Mouse (Mus musculus) small intestine, adult 2 months (tissue): ENCODE results near the gene Tmed6. TPM values are rescaled to one million over a fixed set of nuclear protein-coding genes. Genes with fewer than 3 reads are reported as not detected.

Source experiments
- H3K27ac ChIP-seq: fragments of 200-500 bp; 2 replicates; pipeline ENCODE4 v1.5.1; 2012; ENCODE audit warnings: low read depth, low read length, control low read depth, inconsistent platforms; ENCODE audit not compliant: insufficient read depth
- H3K27me3 ChIP-seq: fragments of 200-500 bp; 2 replicates; pipeline ENCODE4 v1.6.1; 2012; ENCODE audit warnings: mild to moderate bottlenecking, moderate library complexity, low read length, inconsistent platforms; ENCODE audit not compliant: control insufficient read depth, insufficient read depth
- H3K36me3 ChIP-seq: fragments of 200-500 bp; 2 replicates; pipeline ENCODE4 v1.6.1; 2012; ENCODE audit warnings: mild to moderate bottlenecking, low read length, control low read depth, inconsistent platforms; ENCODE audit not compliant: control insufficient read depth, insufficient read depth
- H3K4me1 ChIP-seq: fragments of 200-500 bp; 2 replicates; pipeline ENCODE4 v1.6.1; 2012; ENCODE audit warnings: low read length, inconsistent platforms, mixed read lengths; ENCODE audit not compliant: control insufficient read depth, insufficient read depth, insufficient read length
- H3K4me3 ChIP-seq: fragments of 200-500 bp; 2 replicates; pipeline ENCODE4 v1.5.1; 2012; ENCODE audit warnings: low read depth, mild to moderate bottlenecking, control low read depth, inconsistent platforms, low read length, moderate library complexity
- CTCF ChIP-seq: fragments of 200-500 bp; IDR thresholded peaks from 2 replicates; pipeline ENCODE4 v1.5.1; 2012; ENCODE audit warnings: low read depth, mild to moderate bottlenecking, control low read depth, inconsistent platforms, low read length, moderate library complexity, mixed read lengths; ENCODE audit not compliant: insufficient replicate concordance, insufficient read length; ENCODE audit errors: extremely low read depth
- POLR2A ChIP-seq: fragments of 200-500 bp; IDR thresholded peaks from 2 replicates; pipeline ENCODE4 v1.6.1; 2012; ENCODE audit warnings: low read depth, mild to moderate bottlenecking, control low read depth, inconsistent platforms, low read length, moderate library complexity
- WGBS: fragments of 180-500 bp; shearing (Covaris S2); methylation state at CpG from one replicate; pipeline ENCODE4 v1.1.7; 2018; 5-methylcytosine and 5-hydroxymethylcytosine counted together
- polyA plus RNA-seq: library from polyadenylated mRNA; depleted of rRNA; stranded (reverse); fragments of >200 nt; gene quantifications from 2 replicates; pipeline ENCODE4 v1.2.3, GENCODE M21; 2012

The Tmed6 gene
- polyA plus RNA-seq, 1 experiment: 7.1 TPM

DNA sequence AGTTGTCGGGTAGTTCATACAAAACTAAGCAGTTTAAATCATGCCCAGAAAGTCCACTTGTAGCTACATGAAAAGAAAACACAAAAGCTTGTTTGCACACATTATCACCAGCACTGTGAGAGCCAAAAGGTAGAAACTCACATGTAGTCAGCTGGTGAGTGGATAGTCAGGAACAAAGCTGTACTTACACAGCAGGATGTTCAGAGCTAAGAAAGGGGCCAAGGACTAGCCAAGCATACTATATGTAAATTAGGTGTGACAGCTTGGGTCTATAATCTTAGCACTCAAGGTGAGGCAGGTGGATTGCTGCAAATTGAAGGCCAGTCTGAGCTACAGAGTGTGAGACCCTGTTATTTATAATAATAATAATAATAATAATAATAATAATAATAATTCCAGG is 2.8 kb downstream of the Tmed6 start:
- Histone ChIP-seq H3K27me3 (no peaks in the 10 kb centered on the region), H3K4me3 (no peak overlapping the region), H3K36me3 (peaks cover 6% of the 10 kb centered on the region; the same call in 1 of the 2 replicates), H3K27ac (no peak overlapping the region), H3K4me1 (peaks cover 2% of the 10 kb centered on the region; the same call in 1 of the 2 replicates)
- TF ChIP-seq CTCF: no peak
- TF ChIP-seq POLR2A: no peak
- 74% methylated on average over 1 of the region's 1 CpGs for WGBS

DNA sequence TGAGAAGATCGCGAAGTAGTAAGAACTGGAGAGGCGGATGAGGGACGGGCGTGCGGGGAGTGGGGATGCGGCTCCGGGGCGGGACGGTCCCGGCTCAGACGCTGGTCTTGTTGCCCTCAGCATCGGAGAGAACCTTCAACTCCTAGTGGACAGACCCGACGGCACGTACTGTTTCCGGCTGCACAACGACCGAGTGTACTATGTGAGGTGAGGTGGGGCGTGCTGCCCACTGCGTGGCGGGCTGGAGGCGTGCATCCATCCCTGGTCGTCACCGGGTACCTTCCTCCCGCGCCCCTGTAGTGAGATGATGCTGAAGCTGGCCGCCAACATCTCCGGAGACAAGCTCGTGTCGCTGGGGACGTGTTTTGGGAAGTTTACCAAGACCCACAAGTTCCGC is 8.5 kb downstream of the Tmed6 start:
- under 1% methylated on average over 33 of the region's 33 CpGs for WGBS
- peaks cover 20% of the 10 kb centered on the region for H3K36me3 ChIP-seq
- no peak for TF ChIP-seq CTCF
- TF ChIP-seq POLR2A: no peak
- no peak overlapping the region for H3K27ac ChIP-seq
- H3K4me1 ChIP-seq: 0 out of 2 replicates have a peak, but pooled peaks cover 6% of the 10 kb centered on the region
- peak overlapping the region; percentile 93 for H3K4me3 ChIP-seq
- no peaks in the 10 kb centered on the region for H3K27me3 ChIP-seq

DNA sequence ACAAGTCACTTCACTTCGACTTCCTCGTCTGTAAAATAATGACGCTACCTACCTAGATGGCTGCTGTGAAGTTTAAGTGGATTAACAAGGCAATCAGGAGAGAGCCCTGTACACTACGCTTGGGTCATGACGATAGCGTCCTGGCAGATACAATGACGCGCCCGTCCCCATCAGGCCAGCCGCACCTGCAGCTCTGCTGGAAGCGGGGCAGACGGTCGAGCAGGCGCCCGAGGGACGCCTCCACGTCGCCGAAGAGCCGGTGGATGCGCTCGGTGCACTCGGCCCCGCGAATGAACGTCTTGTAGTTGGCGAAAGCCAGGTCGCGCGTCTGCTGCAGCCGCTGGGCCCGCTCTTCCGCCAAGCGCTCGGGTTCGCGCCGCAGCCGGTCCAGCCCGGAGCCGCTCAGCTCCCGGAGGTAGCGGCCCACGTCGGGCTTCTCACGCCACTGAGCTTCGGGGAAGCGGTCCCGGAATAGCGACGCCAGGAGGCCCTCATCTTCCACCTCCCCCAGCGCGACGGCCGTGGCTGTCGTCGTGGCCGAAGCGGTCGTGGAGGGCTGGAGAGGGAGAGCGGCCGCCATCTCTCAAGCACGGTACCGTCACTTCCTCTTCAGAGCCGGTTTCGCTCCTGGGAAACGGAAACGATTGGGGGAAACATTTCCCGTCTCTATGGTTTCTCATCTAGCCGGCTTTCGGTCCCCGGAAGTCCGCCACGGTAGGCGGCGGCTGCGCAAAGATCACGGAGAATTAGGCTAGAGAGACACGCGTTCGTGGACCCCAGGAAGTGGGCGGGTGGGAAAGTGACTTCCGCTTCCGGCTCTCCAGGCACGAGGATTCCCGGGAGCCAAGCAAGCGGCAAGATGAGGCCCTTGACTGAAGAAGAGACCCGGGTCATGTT is 9.1 kb downstream of the Tmed6 start, which contains the start of the genes Cog8 and Nip7:
TSS of gene Cog8 (minus strand) at position 614 of the 897 bp plus-strand sequence.
TSS of gene Nip7 (plus strand) at position 802 of the 897 bp plus-strand sequence.
- WGBS: under 1% methylated on average over 88 of the region's 88 CpGs
- 0 out of 2 replicates have a peak, but pooled peaks have one; percentile 17 for TF ChIP-seq POLR2A
- no peak for TF ChIP-seq CTCF
- H3K27ac ChIP-seq: peak within 1 kb of the TSS; percentile 59

DNA sequence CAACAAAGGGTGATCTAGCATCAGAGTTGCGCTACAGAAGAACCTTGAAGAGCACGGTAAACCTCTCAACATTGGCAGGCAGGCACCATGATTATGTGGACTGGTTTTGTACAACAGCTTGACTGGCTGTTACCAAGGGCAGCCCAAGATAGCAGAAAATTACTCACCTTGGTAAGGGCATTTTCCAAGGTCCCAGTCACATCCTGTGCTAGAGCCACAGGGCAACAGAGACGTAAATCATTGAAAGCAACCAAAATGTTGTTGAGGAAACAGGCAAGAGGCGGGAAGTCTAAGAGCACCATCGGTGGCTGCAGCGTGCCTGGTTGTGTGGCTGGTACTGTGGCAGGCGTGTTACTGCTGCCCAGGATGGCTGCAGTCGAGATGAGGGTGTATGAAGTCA is 13.4 kb downstream of the Tmed6 start:
- peaks cover 26% of the 10 kb centered on the region for H3K36me3 ChIP-seq

More for the DNA sequence above, 9.1 kb downstream of the Tmed6 start, which contains the start of the genes Cog8 and Nip7:
- H3K27me3 ChIP-seq: no peaks in the 10 kb centered on the region
- H3K4me1 ChIP-seq: 0 out of 2 replicates have a peak, but pooled peaks cover 6% of the 10 kb centered on the region
- H3K36me3 ChIP-seq: peaks cover 25% of the 10 kb centered on the region
- peak within 1 kb of the TSS; percentile 93 for H3K4me3 ChIP-seq

GRCm38 (mm10) chr8:107049480-107049879 is 16.0 kb downstream of the Tmed6 start:
- peaks cover 45% of the 10 kb centered on the region for H3K36me3 ChIP-seq
- TF ChIP-seq CTCF (no peak), POLR2A (no peak)
- 91% methylated on average over 4 of the region's 4 CpGs for WGBS
- no peak overlapping the region for H3K27ac ChIP-seq
- no peaks in the 10 kb centered on the region for H3K27me3 ChIP-seq
- no peaks in the 10 kb centered on the region for H3K4me1 ChIP-seq
- no peak overlapping the region for H3K4me3 ChIP-seq

More for the DNA sequence above, 13.4 kb downstream of the Tmed6 start:
- H3K27me3 ChIP-seq: no peaks in the 10 kb centered on the region
- no peak overlapping the region for H3K27ac ChIP-seq
- TF ChIP-seq CTCF (no peak), POLR2A (no peak)
- 0 out of 2 replicates have a peak, but pooled peaks cover 3% of the 10 kb centered on the region for H3K4me1 ChIP-seq
- H3K4me3 ChIP-seq: no peak overlapping the region
- WGBS: 97% methylated on average over 8 of the region's 8 CpGs

GRCm38 (mm10) chr8:107048061-107048941 is 17.1 kb downstream of the Tmed6 start, which contains the start of gene Pdf:
Pdf (minus strand) TSS chr8:107048614.
- H3K27ac ChIP-seq: peak within 1 kb of the TSS; percentile 80
- no peaks in the 10 kb centered on the region for H3K4me1 ChIP-seq
- WGBS: 2% methylated on average over 87 of the region's 87 CpGs
- TF ChIP-seq CTCF (no peak), POLR2A (peak; percentile 53)
- H3K36me3 ChIP-seq: peaks cover 53% of the 10 kb centered on the region
- H3K27me3 ChIP-seq: no peaks in the 10 kb centered on the region
- peak within 1 kb of the TSS; percentile 85 for H3K4me3 ChIP-seq
